Mouse (Mus musculus): ENCODE results near the gene Nup210. TPM values are rescaled to one million over a fixed set of nuclear protein-coding genes. Genes with fewer than 3 reads are reported as not detected.

Gene Nup210
- total and polyA plus RNA-seq, 3 experiments, result 46.3 to 394 (median 71.5) TPM

GRCm38 (mm10) chr6:91085114-91085892 lies 31.3 kb downstream of the Nup210 start:
- Histone ChIP-seq H3K9ac (ENCODE audit: control insufficient read depth, low read depth, low read length, poor library complexity, severe bottlenecking) (no peak overlapping the region), H3K9me3 (replicated peaks; ENCODE audit: insufficient read depth, low read length) (no peaks in the 10 kb centered on the region), H3K36me3 (ENCODE audit: control insufficient read depth in 1 of 2, insufficient read depth in 2 of 2, low read length in 2 of 2) (peaks cover 6 to 27% of the 10 kb centered on the region in 2 experiments), H3K79me2 (ENCODE audit: control insufficient read depth, insufficient read depth, low read length, poor library complexity) (no peaks in the 10 kb centered on the region), H3K4me3 (ENCODE audit: control insufficient read depth in 1 of 2, insufficient read depth in 1 of 2, low read depth in 2 of 2, low read length in 2 of 2) (no peak overlapping the region), H3K27me3 (ENCODE audit: control insufficient read depth in 1 of 2, insufficient read depth in 2 of 2, low read length in 2 of 2) (no peaks in the 10 kb centered on the region), H3K27ac (ENCODE audit: control insufficient read depth, low read depth, low read length) (peak overlapping the region; percentile 15; the same call in 1 of the 2 replicates), H3K4me1 (ENCODE audit: control insufficient read depth in 1 of 2, insufficient read depth in 2 of 2, low read length in 2 of 2) (peaks cover 2 to 6% of the 10 kb centered on the region in 2 experiments; a peak in 3 of 4 replicates)
- DNase-seq (ENCODE audit: low read depth, low spot score), result peak; percentile 79
- TF ChIP-seq MAFK (IDR thresholded peaks at IDR 0.05; ENCODE audit: borderline replicate concordance, low read depth, low read length), result no peak
- TF ChIP-seq GABPA (IDR thresholded peaks at IDR 0.05; ENCODE audit: low read depth, low read length), result no peak
- no peak for TF ChIP-seq MXI1 (IDR thresholded peaks at IDR 0.05; ENCODE audit: low read depth, low read length)
- no peak for TF ChIP-seq ZKSCAN1 (IDR thresholded peaks at IDR 0.05; ENCODE audit: low read depth, low read length)
- no peak for TF ChIP-seq ZC3H11A (IDR thresholded peaks at IDR 0.05; ENCODE audit: low read depth, low read length)
- TF ChIP-seq NRF1 (IDR thresholded peaks at IDR 0.05; ENCODE audit: insufficient read depth, low read depth, low read length, poor library complexity, severe bottlenecking), result no peak
- TF ChIP-seq CHD1 (IDR thresholded peaks at IDR 0.05; ENCODE audit: low read depth, low read length), result no peak
- no peak for TF ChIP-seq MAZ (IDR thresholded peaks at IDR 0.05; ENCODE audit: low read depth, low read length)
- peak; percentile 65 to 75 for TF ChIP-seq EP300 (IDR thresholded peaks at IDR 0.05; ENCODE audit: low read depth in 1 of 2, low read length in 2 of 2)
- no peak for TF ChIP-seq UBTF (IDR thresholded peaks at IDR 0.05; ENCODE audit: borderline replicate concordance, insufficient read depth, low read depth, low read length)
- no peak for TF ChIP-seq KAT2A (conservative IDR thresholded peaks at IDR 0.05; ENCODE audit: low read depth, low read length)
- TF ChIP-seq USF2 (IDR thresholded peaks at IDR 0.05; ENCODE audit: borderline replicate concordance in 1 of 2, insufficient read depth in 1 of 2, low read depth in 1 of 2, low read length in 2 of 2), result no peak
- no peak for TF ChIP-seq E2F4 (IDR thresholded peaks at IDR 0.05; ENCODE audit: borderline replicate concordance, low read depth, low read length)
- peak; percentile 39; the same call in 1 of the 2 replicates for TF ChIP-seq ETS1 (IDR thresholded peaks at IDR 0.05; ENCODE audit: low read depth, low read length)
- TF ChIP-seq ZNF384 (IDR thresholded peaks at IDR 0.05; ENCODE audit: low read depth, low read length), result no peak
- peak; percentile 80 for TF ChIP-seq TAL1 (IDR thresholded peaks at IDR 0.05; ENCODE audit: low read length)
- TF ChIP-seq POLR2A (IDR thresholded peaks at IDR 0.05; ENCODE audit: control insufficient read depth in 1 of 2, insufficient read depth in 1 of 2, low read depth in 1 of 2, low read length in 2 of 2, poor library complexity in 1 of 2), result no peak
- no peak for TF ChIP-seq MYC (IDR thresholded peaks at IDR 0.05; ENCODE audit: low read depth, low read length)
- TF ChIP-seq HCFC1 (IDR thresholded peaks at IDR 0.05; ENCODE audit: low read depth, low read length), result no peak
- no peak for TF ChIP-seq BHLHE40 (IDR thresholded peaks at IDR 0.05; ENCODE audit: borderline replicate concordance, low read depth, low read length)
- no peak for TF ChIP-seq NELFE (IDR thresholded peaks at IDR 0.05; ENCODE audit: low read depth, low read length)
- no peak for TF ChIP-seq USF1 (IDR thresholded peaks at IDR 0.05; ENCODE audit: low read depth, low read length)
- TF ChIP-seq TCF12 (IDR thresholded peaks at IDR 0.05; ENCODE audit: low read depth, low read length), result peak; percentile 66; the same call in 1 of the 2 replicates
- no peak for TF ChIP-seq CHD2 (IDR thresholded peaks at IDR 0.05; ENCODE audit: low read length)
- TF ChIP-seq ELF1 (IDR thresholded peaks at IDR 0.05; ENCODE audit: low read depth, low read length), result no peak
- TF ChIP-seq RCOR1 (IDR thresholded peaks at IDR 0.05; ENCODE audit: low read depth, low read length), result no peak
- no peak for TF ChIP-seq ZMIZ1 (IDR thresholded peaks at IDR 0.05; ENCODE audit: low read depth, low read length)
- TF ChIP-seq CTCF (IDR thresholded peaks at IDR 0.05 in 2 of 3, conservative IDR thresholded peaks at IDR 0.05 in 1 of 3; ENCODE audit: control insufficient read depth in 1 of 3, insufficient read depth in 1 of 3, low read depth in 2 of 3, low read length in 3 of 3, poor library complexity in 1 of 3, severe bottlenecking in 1 of 3), result peak; percentile 28 to 53 (median 29); a peak in 5 of 6 replicates
- TF ChIP-seq GATA1 (IDR thresholded peaks at IDR 0.05; ENCODE audit: low read depth, low read length), result peak; percentile 69
- TF ChIP-seq POLR2AphosphoS2 (IDR thresholded peaks at IDR 0.05; ENCODE audit: low read length), result no peak
- TF ChIP-seq MYB (IDR thresholded peaks at IDR 0.05; ENCODE audit: low read depth, low read length), result no peak
- TF ChIP-seq MEF2A (IDR thresholded peaks at IDR 0.05; ENCODE audit: extremely low read depth, insufficient replicate concordance, low read depth, low read length, poor library complexity, severe bottlenecking), result no peak
- TF ChIP-seq SIN3A (IDR thresholded peaks at IDR 0.05; ENCODE audit: low read length), result 0 out of 2 replicates have a peak, but pooled peaks have one; percentile 42
- TF ChIP-seq POLR2AphosphoS5 (IDR thresholded peaks at IDR 0.05; ENCODE audit: borderline replicate concordance, low read depth, low read length), result no peak
- no peak for TF ChIP-seq JUND (IDR thresholded peaks at IDR 0.05; ENCODE audit: low read depth, low read length)
